Mouse (Mus musculus): ENCODE measurements at regions not wholly inside any gene's neighbourhood (a gene's known extent, or its start where the extent isn't known, plus 50 kb on each side); places are given as distances from the start of the nearest gene placed in this dataset.

- H3K4me3 ChIP-seq (ENCODE audit: low read depth, low read length): no peak overlapping the region
- ATAC-seq (replicated peaks; ENCODE audit: low FRiP score, low TSS enrichment, low read depth): no peak
Observed at GRCm38 (mm10) chr3:15139550-15139949, 192.6 kb downstream of the Gm9733 start.

GRCm38 (mm10) chr3:15153710-15154109, 178.4 kb downstream of the Gm9733 start:
- ATAC-seq (replicated peaks; ENCODE audit: low FRiP score, low TSS enrichment, low read depth): no peak
- Histone ChIP-seq H3K4me2 (ENCODE audit: low read length) (no peak overlapping the region), H3K27ac (ENCODE audit: low read depth) (no peak overlapping the region), H3K36me3 (ENCODE audit: control insufficient read depth, insufficient read depth, low read length) (no peaks in the 10 kb centered on the region), H3K4me3 (ENCODE audit: low read depth, low read length) (no peak overlapping the region), H3K9me3 (ENCODE audit: control insufficient read depth, low read length) (no peaks in the 10 kb centered on the region), H3K27me3 (replicated peaks; ENCODE audit: control insufficient read depth, insufficient read depth, low read length) (no peaks in the 10 kb centered on the region), H3K9ac (ENCODE audit: low read length) (no peak overlapping the region), H3K4me1 (replicated peaks; ENCODE audit: control insufficient read depth, insufficient read depth, low read length) (no peaks in the 10 kb centered on the region)
- WGBS: 44% methylated on average over 1 of the region's 1 CpGs
- DNase-seq (ENCODE audit: low spot score): no peak

More at GRCm38 (mm10) chr3:15139550-15139949, 192.6 kb downstream of the Gm9733 start:
- Histone ChIP-seq H3K4me1 (replicated peaks; ENCODE audit: control insufficient read depth, insufficient read depth, low read length) (no peaks in the 10 kb centered on the region), H3K4me2 (ENCODE audit: low read length) (no peak overlapping the region), H3K27me3 (replicated peaks; ENCODE audit: control insufficient read depth, insufficient read depth, low read length) (no peaks in the 10 kb centered on the region), H3K27ac (ENCODE audit: low read depth) (no peak overlapping the region), H3K9ac (ENCODE audit: low read length) (no peak overlapping the region), H3K36me3 (ENCODE audit: control insufficient read depth, insufficient read depth, low read length) (no peaks in the 10 kb centered on the region), H3K9me3 (ENCODE audit: control insufficient read depth, low read length) (no peaks in the 10 kb centered on the region)
- DNase-seq (ENCODE audit: low spot score): no peak
- 89% methylated on average over 1 of the region's 1 CpGs for WGBS

- Histone ChIP-seq H3K27ac (ENCODE audit: low read depth) (no peak overlapping the region), H3K9me3 (ENCODE audit: control insufficient read depth, low read length) (no peaks in the 10 kb centered on the region), H3K27me3 (replicated peaks; ENCODE audit: control insufficient read depth, insufficient read depth, low read length) (no peaks in the 10 kb centered on the region), H3K9ac (ENCODE audit: low read length) (no peak overlapping the region), H3K4me2 (ENCODE audit: low read length) (no peak overlapping the region), H3K4me1 (replicated peaks; ENCODE audit: control insufficient read depth, insufficient read depth, low read length) (no peaks in the 10 kb centered on the region), H3K4me3 (ENCODE audit: low read depth, low read length) (no peak overlapping the region), H3K36me3 (ENCODE audit: control insufficient read depth, insufficient read depth, low read length) (no peaks in the 10 kb centered on the region)
- WGBS: 76% methylated on average over 3 of the region's 3 CpGs
- DNase-seq (ENCODE audit: low spot score): no peak
- ATAC-seq (replicated peaks; ENCODE audit: low FRiP score, low TSS enrichment, low read depth): no peak
Observed at GRCm38 (mm10) chr3:15154153-15154552, 177.9 kb downstream of the Gm9733 start.

GRCm38 (mm10) chr3:15156681-15157080, 175.4 kb downstream of the Gm9733 start:
- WGBS: 86% methylated on average over 4 of the region's 4 CpGs
- no peaks in the 10 kb centered on the region for H3K27me3 ChIP-seq (replicated peaks; ENCODE audit: control insufficient read depth, insufficient read depth, low read length)
- H3K36me3 ChIP-seq (ENCODE audit: control insufficient read depth, insufficient read depth, low read length): no peaks in the 10 kb centered on the region
- H3K27ac ChIP-seq (ENCODE audit: low read depth): no peak overlapping the region
- DNase-seq (ENCODE audit: low spot score): no peak
- H3K9ac ChIP-seq (ENCODE audit: low read length): no peak overlapping the region
- no peak overlapping the region for H3K4me2 ChIP-seq (ENCODE audit: low read length)
- no peak overlapping the region for H3K4me3 ChIP-seq (ENCODE audit: low read depth, low read length)
- no peaks in the 10 kb centered on the region for H3K4me1 ChIP-seq (replicated peaks; ENCODE audit: control insufficient read depth, insufficient read depth, low read length)
- ATAC-seq (replicated peaks; ENCODE audit: low FRiP score, low TSS enrichment, low read depth): no peak
- no peaks in the 10 kb centered on the region for H3K9me3 ChIP-seq (ENCODE audit: control insufficient read depth, low read length)

GRCm38 (mm10) chr3:15157842-15158241, 174.3 kb downstream of the Gm9733 start:
- Histone ChIP-seq H3K9ac (ENCODE audit: low read length) (no peak overlapping the region), H3K27me3 (replicated peaks; ENCODE audit: control insufficient read depth, insufficient read depth, low read length) (no peaks in the 10 kb centered on the region)
- no peak for ATAC-seq (replicated peaks; ENCODE audit: low FRiP score, low TSS enrichment, low read depth)

GRCm38 (mm10) chr3:15158926-15159325, 173.2 kb downstream of the Gm9733 start:
- H3K4me2 ChIP-seq (ENCODE audit: low read length): no peak overlapping the region
- no peak overlapping the region for H3K27ac ChIP-seq (ENCODE audit: low read depth)
- no peak overlapping the region for H3K9ac ChIP-seq (ENCODE audit: low read length)
- WGBS: 88% methylated on average over 8 of the region's 8 CpGs
- H3K4me3 ChIP-seq (ENCODE audit: low read depth, low read length): no peak overlapping the region
- ATAC-seq (replicated peaks; ENCODE audit: low FRiP score, low TSS enrichment, low read depth) (no peak), DNase-seq (ENCODE audit: low spot score) (no peak)
- H3K4me1 ChIP-seq (replicated peaks; ENCODE audit: control insufficient read depth, insufficient read depth, low read length): no peaks in the 10 kb centered on the region
- no peaks in the 10 kb centered on the region for H3K9me3 ChIP-seq (ENCODE audit: control insufficient read depth, low read length)
- H3K36me3 ChIP-seq (ENCODE audit: control insufficient read depth, insufficient read depth, low read length): no peaks in the 10 kb centered on the region
- H3K27me3 ChIP-seq (replicated peaks; ENCODE audit: control insufficient read depth, insufficient read depth, low read length): no peaks in the 10 kb centered on the region

More at GRCm38 (mm10) chr3:15157842-15158241, 174.3 kb downstream of the Gm9733 start:
- 77% methylated on average over 1 of the region's 1 CpGs for WGBS
- no peaks in the 10 kb centered on the region for H3K4me1 ChIP-seq (replicated peaks; ENCODE audit: control insufficient read depth, insufficient read depth, low read length)
- no peak overlapping the region for H3K27ac ChIP-seq (ENCODE audit: low read depth)
- no peak overlapping the region for H3K4me2 ChIP-seq (ENCODE audit: low read length)
- no peaks in the 10 kb centered on the region for H3K9me3 ChIP-seq (ENCODE audit: control insufficient read depth, low read length)
- H3K36me3 ChIP-seq (ENCODE audit: control insufficient read depth, insufficient read depth, low read length): no peaks in the 10 kb centered on the region
- no peak for DNase-seq (ENCODE audit: low spot score)
- H3K4me3 ChIP-seq (ENCODE audit: low read depth, low read length): no peak overlapping the region

- DNase-seq (ENCODE audit: low spot score): no peak
- Histone ChIP-seq H3K4me1 (replicated peaks; ENCODE audit: control insufficient read depth, insufficient read depth, low read length) (no peaks in the 10 kb centered on the region), H3K9me3 (ENCODE audit: control insufficient read depth, low read length) (no peaks in the 10 kb centered on the region), H3K27me3 (replicated peaks; ENCODE audit: control insufficient read depth, insufficient read depth, low read length) (no peaks in the 10 kb centered on the region), H3K9ac (ENCODE audit: low read length) (no peak overlapping the region), H3K4me2 (ENCODE audit: low read length) (no peak overlapping the region), H3K4me3 (ENCODE audit: low read depth, low read length) (no peak overlapping the region), H3K36me3 (ENCODE audit: control insufficient read depth, insufficient read depth, low read length) (no peaks in the 10 kb centered on the region), H3K27ac (ENCODE audit: low read depth) (no peak overlapping the region)
- WGBS: 80% methylated on average over 7 of the region's 8 CpGs
- ATAC-seq (replicated peaks; ENCODE audit: low FRiP score, low TSS enrichment, low read depth): no peak
Observed at GRCm38 (mm10) chr3:15159965-15160714, 172.0 kb downstream of the Gm9733 start.

- WGBS: 80% methylated on average over 2 of the region's 2 CpGs
- H3K4me1 ChIP-seq (replicated peaks; ENCODE audit: control insufficient read depth, insufficient read depth, low read length): no peaks in the 10 kb centered on the region
Observed at GRCm38 (mm10) chr3:15175811-15176210, 156.3 kb downstream of the Gm9733 start.

More at GRCm38 (mm10) chr3:15175811-15176210, 156.3 kb downstream of the Gm9733 start:
- Histone ChIP-seq H3K4me3 (ENCODE audit: low read depth, low read length) (no peak overlapping the region), H3K9me3 (ENCODE audit: control insufficient read depth, low read length) (no peaks in the 10 kb centered on the region), H3K27ac (ENCODE audit: low read depth) (no peak overlapping the region), H3K27me3 (replicated peaks; ENCODE audit: control insufficient read depth, insufficient read depth, low read length) (no peaks in the 10 kb centered on the region), H3K36me3 (ENCODE audit: control insufficient read depth, insufficient read depth, low read length) (no peaks in the 10 kb centered on the region), H3K9ac (ENCODE audit: low read length) (no peak overlapping the region), H3K4me2 (ENCODE audit: low read length) (no peak overlapping the region)
- ATAC-seq (replicated peaks; ENCODE audit: low FRiP score, low TSS enrichment, low read depth) (no peak), DNase-seq (ENCODE audit: low spot score) (no peak)
